Mouse (Mus musculus): ENCODE measurements around the gene Abhd12. TPM values are rescaled to one million over a fixed set of nuclear protein-coding genes. Genes with fewer than 3 reads are reported as not detected.

The Abhd12 gene
- total and polyA plus RNA-seq, 2 experiments from 2014 or later, result 158 to 164 TPM

DNA sequence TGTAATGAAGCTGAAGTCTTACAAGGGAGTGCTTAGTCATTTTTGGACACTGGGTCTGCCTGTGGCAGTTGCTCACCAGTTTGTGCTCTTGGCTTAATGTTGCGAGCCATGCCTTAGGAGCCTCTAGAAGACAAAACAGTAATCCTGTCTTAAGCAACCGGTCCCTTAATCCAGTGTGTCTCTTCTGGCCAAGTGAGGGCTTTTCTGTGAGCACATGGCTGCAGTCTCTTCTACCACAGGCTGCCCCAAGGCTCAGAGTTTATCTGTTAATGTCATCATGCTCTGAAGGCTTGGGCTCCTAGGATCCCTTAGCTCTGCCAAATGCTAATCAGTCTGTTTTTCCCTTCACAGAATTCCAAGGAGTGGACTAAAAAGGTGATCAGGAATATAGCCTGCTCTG is 74.5 kb downstream of the Abhd12 start:
- Histone ChIP-seq H3K27ac (no peak overlapping the region), H3K9me3 (ENCODE audit: low read length) (no peaks in the 10 kb centered on the region), H3K9ac (replicated peaks; ENCODE audit: low read length) (no peak overlapping the region), H3K4me1 (ENCODE audit: insufficient read depth, low read length) (no peaks in the 10 kb centered on the region), H3K36me3 (ENCODE audit: insufficient read depth, low read length) (peaks cover 85% of the 10 kb centered on the region), H3K4me2 (ENCODE audit: low read depth, low read length) (no peak overlapping the region), H3K4me3 (ENCODE audit: low read length) (no peak overlapping the region), H3K27me3 (ENCODE audit: insufficient read depth, low read length) (no peaks in the 10 kb centered on the region)
- no peak for TF ChIP-seq CTCF (IDR thresholded peaks at IDR 0.05; ENCODE audit: low read depth)
- 84% methylated on average over 2 of the region's 2 CpGs for WGBS
- DNase-seq (ENCODE audit: low spot score) (no peak), ATAC-seq (no peak)

DNA sequence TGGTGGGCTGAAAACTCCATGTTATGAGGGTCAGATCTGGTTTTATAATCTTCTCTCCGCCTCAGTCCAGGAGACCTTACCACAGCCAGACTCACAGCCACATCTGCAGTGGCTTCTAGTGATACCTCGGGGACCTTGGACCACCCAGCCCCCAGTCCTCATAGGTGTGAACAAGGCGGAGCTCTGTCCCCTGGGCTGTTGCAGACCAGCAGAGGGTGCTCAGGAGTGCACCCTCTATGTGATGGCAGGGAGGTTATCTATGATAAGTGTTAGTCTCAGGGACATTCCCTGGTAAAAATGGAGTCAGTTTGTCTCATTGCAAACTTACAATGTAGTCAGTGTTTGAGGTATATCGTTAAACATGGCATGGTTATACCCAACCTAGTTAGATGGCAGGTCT is 75.9 kb downstream of the Abhd12 start:
- TF ChIP-seq CTCF (IDR thresholded peaks at IDR 0.05; ENCODE audit: low read depth), result peak; percentile 35; the same call in 1 of the 2 replicates
- no peaks in the 10 kb centered on the region for H3K4me1 ChIP-seq (ENCODE audit: insufficient read depth, low read length)
- no peak overlapping the region for H3K9ac ChIP-seq (replicated peaks; ENCODE audit: low read length)
- H3K36me3 ChIP-seq (ENCODE audit: insufficient read depth, low read length), result peaks cover 85% of the 10 kb centered on the region
- H3K27me3 ChIP-seq (ENCODE audit: insufficient read depth, low read length), result no peaks in the 10 kb centered on the region
- 87% methylated on average over 4 of the region's 4 CpGs for WGBS
- no peak for DNase-seq (ENCODE audit: low spot score)
- H3K4me3 ChIP-seq (ENCODE audit: low read length), result no peak overlapping the region
- no peak for ATAC-seq
- H3K27ac ChIP-seq, result no peak overlapping the region
- no peak overlapping the region for H3K4me2 ChIP-seq (ENCODE audit: low read depth, low read length)
- H3K9me3 ChIP-seq (ENCODE audit: low read length), result no peaks in the 10 kb centered on the region

DNA sequence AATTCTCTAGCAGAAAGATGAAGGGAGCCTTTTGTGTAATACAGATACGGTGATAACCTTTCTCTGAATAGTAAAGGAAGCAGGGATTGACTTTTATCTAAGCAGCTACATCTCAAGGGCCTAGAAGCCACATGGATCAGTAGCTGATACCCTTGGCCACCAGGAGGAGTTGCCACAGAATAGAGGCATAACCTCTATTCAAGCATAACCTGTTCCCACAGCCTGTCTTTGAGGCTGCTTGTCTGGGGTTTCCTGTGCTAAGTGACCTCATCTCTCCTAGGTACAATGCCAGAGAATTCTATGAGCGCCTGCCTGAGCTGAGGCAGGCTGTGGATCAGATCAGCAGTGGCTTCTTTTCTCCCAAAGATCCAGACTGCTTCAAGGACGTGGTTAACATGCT is 76.4 kb downstream of the Abhd12 start:
- DNase-seq (ENCODE audit: low spot score) (no peak), ATAC-seq (no peak)
- Histone ChIP-seq H3K27me3 (ENCODE audit: insufficient read depth, low read length) (no peaks in the 10 kb centered on the region), H3K36me3 (ENCODE audit: insufficient read depth, low read length) (peaks cover 86% of the 10 kb centered on the region), H3K9me3 (ENCODE audit: low read length) (no peaks in the 10 kb centered on the region), H3K4me1 (ENCODE audit: insufficient read depth, low read length) (no peaks in the 10 kb centered on the region), H3K4me3 (ENCODE audit: low read length) (no peak overlapping the region), H3K9ac (replicated peaks; ENCODE audit: low read length) (no peak overlapping the region), H3K27ac (no peak overlapping the region), H3K4me2 (ENCODE audit: low read depth, low read length) (no peak overlapping the region)
- WGBS, result 88% methylated on average over 3 of the region's 3 CpGs
- TF ChIP-seq CTCF (IDR thresholded peaks at IDR 0.05; ENCODE audit: low read depth), result no peak

DNA sequence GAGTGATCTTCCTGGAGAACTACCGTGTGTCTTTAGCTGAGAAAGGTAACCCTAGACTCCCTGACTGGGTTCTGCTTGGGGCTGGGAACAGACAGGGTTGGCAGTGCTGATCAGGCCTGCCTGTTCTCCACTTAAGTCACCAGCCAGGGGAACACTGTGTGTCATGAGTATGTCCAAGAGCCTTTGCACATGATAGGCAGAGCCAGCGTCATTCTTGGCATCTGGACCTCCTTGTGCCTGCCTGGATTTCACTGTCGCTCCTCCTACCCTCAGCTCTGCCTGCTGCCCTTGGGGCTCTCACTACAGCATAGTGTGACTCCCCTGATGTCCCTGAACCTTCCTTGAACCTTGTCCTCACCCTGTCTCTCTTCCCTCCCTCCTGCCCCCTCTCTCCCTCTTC is 78.1 kb downstream of the Abhd12 start:
- no peak overlapping the region for H3K9ac ChIP-seq (replicated peaks; ENCODE audit: low read length)
- no peak overlapping the region for H3K4me3 ChIP-seq (ENCODE audit: low read length)
- H3K9me3 ChIP-seq (ENCODE audit: low read length), result no peaks in the 10 kb centered on the region
- H3K4me1 ChIP-seq (ENCODE audit: insufficient read depth, low read length), result no peaks in the 10 kb centered on the region
- DNase-seq (ENCODE audit: low spot score) (no peak), ATAC-seq (no peak)
- 90% methylated on average over 3 of the region's 3 CpGs for WGBS
- no peak overlapping the region for H3K27ac ChIP-seq
- no peak overlapping the region for H3K4me2 ChIP-seq (ENCODE audit: low read depth, low read length)
- TF ChIP-seq CTCF (IDR thresholded peaks at IDR 0.05; ENCODE audit: low read depth), result no peak
- no peaks in the 10 kb centered on the region for H3K27me3 ChIP-seq (ENCODE audit: insufficient read depth, low read length)
- H3K36me3 ChIP-seq (ENCODE audit: insufficient read depth, low read length), result peaks cover 85% of the 10 kb centered on the region

DNA sequence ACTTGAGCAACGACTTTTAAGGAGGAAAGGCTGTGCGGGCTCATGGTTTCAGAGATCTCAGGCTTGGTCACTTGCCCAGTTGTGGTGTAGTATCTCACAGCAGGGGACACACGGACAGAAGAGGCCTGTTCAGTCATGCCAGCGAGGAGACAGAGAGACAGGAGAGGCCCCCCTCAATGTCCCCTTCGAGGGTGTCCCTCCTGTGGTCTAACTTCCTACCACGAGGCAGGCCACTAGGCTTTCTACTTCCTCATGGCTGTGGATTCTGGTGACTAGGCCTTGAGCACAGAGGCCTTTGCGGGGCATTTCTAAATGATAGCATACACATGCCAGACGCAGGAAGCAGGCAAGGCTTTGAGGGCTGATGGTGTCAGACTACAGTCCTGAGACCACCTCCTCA is 81.6 kb downstream of the Abhd12 start:
- no peak for DNase-seq (ENCODE audit: low spot score)
- no peak overlapping the region for H3K9ac ChIP-seq (replicated peaks; ENCODE audit: low read length)
- H3K4me1 ChIP-seq (ENCODE audit: insufficient read depth, low read length), result no peaks in the 10 kb centered on the region
- H3K9me3 ChIP-seq (ENCODE audit: low read length), result no peaks in the 10 kb centered on the region
- no peak for TF ChIP-seq CTCF (IDR thresholded peaks at IDR 0.05; ENCODE audit: low read depth)
- WGBS, result 65% methylated on average over 8 of the region's 8 CpGs
- no peaks in the 10 kb centered on the region for H3K27me3 ChIP-seq (ENCODE audit: insufficient read depth, low read length)
- peaks cover 81% of the 10 kb centered on the region for H3K36me3 ChIP-seq (ENCODE audit: insufficient read depth, low read length)
- H3K27ac ChIP-seq, result no peak overlapping the region
- H3K4me3 ChIP-seq (ENCODE audit: low read length), result no peak overlapping the region
- no peak for ATAC-seq
- no peak overlapping the region for H3K4me2 ChIP-seq (ENCODE audit: low read depth, low read length)

DNA sequence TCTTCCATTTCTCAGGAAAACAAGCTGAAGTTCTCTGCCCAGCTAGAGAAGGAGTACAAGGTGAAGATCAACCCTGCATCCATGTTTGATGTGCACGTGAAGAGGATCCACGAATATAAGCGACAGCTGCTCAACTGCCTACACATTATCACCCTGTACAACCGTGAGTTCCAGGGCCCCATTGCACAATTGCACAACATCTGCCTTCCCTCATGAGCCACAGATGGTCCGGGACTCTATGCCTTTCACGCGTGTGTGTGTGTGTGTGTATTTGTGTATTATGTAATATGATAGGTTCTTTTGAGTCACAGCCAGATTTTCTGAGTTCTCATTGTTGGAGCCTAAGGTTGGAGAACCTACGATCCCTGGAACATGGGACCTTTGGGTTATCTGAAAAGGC is 83.8 kb downstream of the Abhd12 start:
- ATAC-seq, result no peak
- no peak overlapping the region for H3K4me3 ChIP-seq (ENCODE audit: low read length)
- H3K9me3 ChIP-seq (ENCODE audit: low read length), result no peaks in the 10 kb centered on the region
- no peak for TF ChIP-seq CTCF (IDR thresholded peaks at IDR 0.05; ENCODE audit: low read depth)
- WGBS, result 89% methylated on average over 8 of the region's 8 CpGs
- H3K27me3 ChIP-seq (ENCODE audit: insufficient read depth, low read length), result no peaks in the 10 kb centered on the region
- peaks cover 80% of the 10 kb centered on the region for H3K36me3 ChIP-seq (ENCODE audit: insufficient read depth, low read length)
- H3K4me2 ChIP-seq (ENCODE audit: low read depth, low read length), result no peak overlapping the region
- H3K27ac ChIP-seq, result no peak overlapping the region
- no peak for DNase-seq (ENCODE audit: low spot score)
- no peaks in the 10 kb centered on the region for H3K4me1 ChIP-seq (ENCODE audit: insufficient read depth, low read length)
- H3K9ac ChIP-seq (replicated peaks; ENCODE audit: low read length), result no peak overlapping the region

DNA sequence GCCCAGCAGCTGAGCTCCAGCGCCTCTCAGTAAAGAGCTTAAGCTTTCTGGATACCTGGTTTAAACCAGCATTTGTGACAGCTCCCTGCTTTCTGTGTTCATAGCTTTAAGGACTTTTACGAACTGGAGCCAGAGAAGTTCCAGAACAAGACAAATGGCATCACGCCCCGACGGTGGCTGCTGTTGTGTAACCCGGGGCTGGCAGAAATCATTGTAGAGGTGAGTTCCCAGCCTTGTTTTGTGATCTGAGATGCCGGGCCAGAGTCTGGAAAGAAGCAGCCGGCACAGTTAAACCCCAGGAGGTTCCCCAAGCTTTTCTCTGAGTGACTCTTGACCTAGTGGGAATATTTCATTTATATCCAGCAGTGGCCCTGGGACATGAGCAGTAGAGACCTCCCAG is 85.8 kb downstream of the Abhd12 start:
- Histone ChIP-seq H3K4me1 (ENCODE audit: insufficient read depth, low read length) (no peaks in the 10 kb centered on the region), H3K36me3 (ENCODE audit: insufficient read depth, low read length) (peaks cover 75% of the 10 kb centered on the region), H3K4me2 (ENCODE audit: low read depth, low read length) (no peak overlapping the region), H3K4me3 (ENCODE audit: low read length) (no peak overlapping the region), H3K27ac (no peak overlapping the region), H3K9ac (replicated peaks; ENCODE audit: low read length) (no peak overlapping the region), H3K9me3 (ENCODE audit: low read length) (no peaks in the 10 kb centered on the region), H3K27me3 (ENCODE audit: insufficient read depth, low read length) (no peaks in the 10 kb centered on the region)
- TF ChIP-seq CTCF (IDR thresholded peaks at IDR 0.05; ENCODE audit: low read depth), result no peak
- no peak for DNase-seq (ENCODE audit: low spot score)
- no peak for ATAC-seq
- WGBS, result 84% methylated on average over 8 of the region's 8 CpGs
